Mouse (Mus musculus) urinary bladder, postnatal 4 days (tissue): ENCODE measurements around the gene Rgs11.
"Not testable (repeated sequence)": the region's sequence is repeated elsewhere in the genome, so short reads cannot be mapped to it uniquely, and the experiment has no call there.

Experiments
- DNase-seq, 2 experiments: peaks; one replicate each; pipeline ENCODE4 v3.0.0; 2021 to 2022; ENCODE audit warnings: low spot score in 2 of 2

Gene Rgs11

GRCm38 (mm10) chr17:26202737-26203136 is at the start of gene Rgs11:
Gene Rgs11, plus strand, starts transcription at chr17:26202951.
- peak in 1 of 2 experiments; percentile 40 for DNase-seq

GRCm38 (mm10) chr17:26162736-26163135 is 40.0 kb upstream of the Rgs11 start:
- no peak for DNase-seq

GRCm38 (mm10) chr17:26168039-26168438 is 34.7 kb upstream of the Rgs11 start:
- no peak for DNase-seq

- DNase-seq, result not testable (repeated sequence)
Observed at GRCm38 (mm10) chr17:26175248-26175647, 27.5 kb upstream of the Rgs11 start.

GRCm38 (mm10) chr17:26178611-26179010 is 24.1 kb upstream of the Rgs11 start:
- DNase-seq, result no peak

GRCm38 (mm10) chr17:26181179-26181578 is 21.6 kb upstream of the Rgs11 start:
- DNase-seq, result no peak

GRCm38 (mm10) chr17:26187592-26187991 is 15.2 kb upstream of the Rgs11 start:
- no peak for DNase-seq

- DNase-seq, result no peak
Observed at GRCm38 (mm10) chr17:26188091-26188805, 14.5 kb upstream of the Rgs11 start.

GRCm38 (mm10) chr17:26191486-26191885 is 11.3 kb upstream of the Rgs11 start:
- DNase-seq, result not testable (repeated sequence)

GRCm38 (mm10) chr17:26192481-26193190 is 10.1 kb upstream of the Rgs11 start:
- no peak for DNase-seq

- DNase-seq, result no peak
Observed at GRCm38 (mm10) chr17:26198892-26199291, 3.9 kb upstream of the Rgs11 start, which contains the start of gene Pdia2. Gene Pdia2, minus strand, starts transcription at chr17:26199087.

- DNase-seq, result no peak
Observed at GRCm38 (mm10) chr17:26200831-26201705, 1.7 kb upstream of the Rgs11 start.

GRCm38 (mm10) chr17:26201998-26202397 is 753 bp upstream of the Rgs11 start:
- DNase-seq, result no peak

GRCm38 (mm10) chr17:26203321-26203811 is 615 bp downstream of the Rgs11 start:
- DNase-seq, result no peak

- no peak for DNase-seq
Observed at GRCm38 (mm10) chr17:26204766-26205165, 2.0 kb downstream of the Rgs11 start.

GRCm38 (mm10) chr17:26206392-26206791 is 3.6 kb downstream of the Rgs11 start:
- no peak for DNase-seq

GRCm38 (mm10) chr17:26207686-26208085 is 4.9 kb downstream of the Rgs11 start, which contains the start of gene Arhgdig:
Gene Arhgdig, minus strand, starts transcription at chr17:26207786.
- no peak for DNase-seq

- no peak for DNase-seq
Observed at GRCm38 (mm10) chr17:26212241-26212640, 9.5 kb downstream of the Rgs11 start.

GRCm38 (mm10) chr17:26212681-26213080 is 9.9 kb downstream of the Rgs11 start:
- DNase-seq, result no peak

- no peak for DNase-seq
Observed at GRCm38 (mm10) chr17:26221508-26221907, 18.8 kb downstream of the Rgs11 start.

GRCm38 (mm10) chr17:26225150-26225549 is 22.4 kb downstream of the Rgs11 start:
- DNase-seq, result no peak

GRCm38 (mm10) chr17:26229776-26230175 is 27.0 kb downstream of the Rgs11 start:
- no peak for DNase-seq
